Mouse (Mus musculus) megakaryocyte progenitor cell, adult 5-6 weeks (primary cell): ENCODE measurements around the gene Asb15. TPM values are rescaled to one million over a fixed set of nuclear protein-coding genes. Genes with fewer than 3 reads are reported as not detected.

Experiments
- ATAC-seq: replicated peaks from 2 replicates; pipeline ENCODE4 v1.8.0; 2016; ENCODE audit warnings: mild to moderate bottlenecking, moderate TSS enrichment, inconsistent platforms; ENCODE audit not compliant: poor library complexity
- total RNA-seq, 2 experiments: library from RNA; stranded (forward) in 1 of 2; stranded (reverse) in 1 of 2; fragments of 157-497, 149-512 nt in 1 of 2; fragments of 200-1000 nt in 1 of 2; gene quantifications; 2 replicates each; pipeline versions ENCODE4 v1.2.3 to v1.2.4; 2015 to 2017

The Asb15 gene
- total RNA-seq, 2 experiments from 2014 or later = not detected

GRCm38 (mm10) chr6:24605631-24606030 is 77.7 kb downstream of the Asb15 start:
- ATAC-seq = no peak

GRCm38 (mm10) chr6:24606512-24606911 is 78.6 kb downstream of the Asb15 start:
- no peak for ATAC-seq

DNA sequence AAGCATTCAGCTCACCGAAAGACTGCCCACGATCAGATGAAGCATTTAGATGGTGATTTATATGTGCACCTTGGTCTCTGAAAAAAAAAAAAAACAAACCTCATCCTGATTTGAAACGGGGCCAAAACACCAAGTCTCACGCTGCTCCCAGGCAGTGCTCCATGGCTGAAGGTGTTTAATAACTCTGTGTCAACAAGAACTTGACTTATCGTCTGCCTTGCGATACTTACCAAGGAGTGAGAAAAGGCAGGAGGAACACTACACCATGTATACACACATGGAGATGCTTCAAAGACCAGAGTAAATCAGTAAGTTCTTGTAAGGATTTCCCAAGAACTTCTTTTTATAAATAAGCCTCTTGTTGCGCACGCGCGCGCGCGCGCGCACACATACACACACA is 79.6 kb downstream of the Asb15 start:
- no peak for ATAC-seq

- no peak for ATAC-seq
Measured at GRCm38 (mm10) chr6:24608129-24608528, 80.2 kb downstream of the Asb15 start.

DNA sequence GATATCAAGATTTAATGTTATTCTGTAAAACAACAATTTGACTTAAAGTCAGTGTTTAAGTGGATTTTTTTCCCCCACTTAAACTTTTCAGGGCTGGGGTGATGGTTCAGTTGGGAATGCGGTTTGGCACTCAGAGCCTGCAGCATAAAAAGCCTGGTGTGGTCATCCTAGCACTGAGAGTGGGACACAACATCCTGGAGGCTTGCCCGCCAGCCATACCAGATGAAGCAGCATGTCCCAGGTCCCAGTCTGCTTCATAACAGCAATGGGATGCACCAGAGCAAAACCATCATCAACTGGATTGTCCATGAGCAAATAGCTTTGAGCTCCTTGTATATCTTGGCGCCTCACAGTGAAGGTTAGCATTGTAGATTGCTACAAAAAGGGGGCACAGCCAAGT is 80.7 kb downstream of the Asb15 start:
- ATAC-seq = no peak

DNA sequence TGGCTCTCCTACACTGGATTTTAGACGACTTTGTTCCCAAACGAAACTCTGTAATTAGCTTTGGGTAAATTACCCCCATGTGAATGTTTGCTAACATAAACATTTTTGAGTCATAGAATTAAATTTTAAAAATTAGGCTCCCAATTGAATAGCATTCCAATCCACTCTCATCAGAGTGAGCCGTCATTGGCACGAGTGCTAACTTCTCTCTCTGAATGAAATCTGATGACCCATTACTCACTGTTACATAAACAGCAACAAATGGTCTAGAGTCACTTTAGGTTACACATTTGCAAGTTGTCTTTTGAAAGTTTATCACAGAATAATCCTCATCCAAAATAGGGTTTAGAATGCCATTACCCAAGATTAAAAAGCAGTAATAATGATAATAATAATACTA is 81.6 kb downstream of the Asb15 start:
- ATAC-seq = no peak

GRCm38 (mm10) chr6:24610358-24610757 is 82.4 kb downstream of the Asb15 start:
- ATAC-seq = peak; percentile 54; the same call in 1 of the 2 replicates

DNA sequence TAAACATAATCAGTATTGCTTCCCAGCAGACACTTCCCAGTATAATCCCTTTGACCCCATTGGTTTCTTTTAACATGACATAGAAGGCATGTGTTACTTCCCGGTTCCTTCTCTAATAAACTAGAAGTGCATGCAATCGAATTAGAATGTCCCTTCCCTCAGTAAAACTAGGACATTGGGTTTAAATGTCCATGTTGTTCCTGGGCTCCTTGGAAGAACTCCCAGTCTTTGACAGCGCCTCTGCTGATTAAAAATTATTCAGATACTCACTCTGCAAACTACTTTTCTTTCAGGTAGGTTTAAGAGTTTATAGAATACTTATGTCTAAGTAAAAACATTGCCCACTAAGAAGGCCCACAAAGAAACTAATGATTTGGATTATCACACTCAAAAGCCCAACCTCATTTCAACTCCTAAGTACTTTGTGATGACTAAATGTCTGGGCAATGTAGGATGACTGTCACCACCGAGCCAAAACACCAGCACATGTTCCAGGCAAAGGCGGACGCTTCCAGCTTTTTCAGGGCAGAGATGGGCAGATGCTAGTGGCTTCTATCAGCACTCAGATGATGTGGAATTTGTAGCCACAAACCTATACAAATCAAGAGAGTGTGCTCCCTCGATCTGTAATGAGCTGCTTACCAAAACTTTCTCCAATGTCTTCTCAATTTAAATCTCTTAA is 84.3 kb downstream of the Asb15 start:
- no peak for ATAC-seq

DNA sequence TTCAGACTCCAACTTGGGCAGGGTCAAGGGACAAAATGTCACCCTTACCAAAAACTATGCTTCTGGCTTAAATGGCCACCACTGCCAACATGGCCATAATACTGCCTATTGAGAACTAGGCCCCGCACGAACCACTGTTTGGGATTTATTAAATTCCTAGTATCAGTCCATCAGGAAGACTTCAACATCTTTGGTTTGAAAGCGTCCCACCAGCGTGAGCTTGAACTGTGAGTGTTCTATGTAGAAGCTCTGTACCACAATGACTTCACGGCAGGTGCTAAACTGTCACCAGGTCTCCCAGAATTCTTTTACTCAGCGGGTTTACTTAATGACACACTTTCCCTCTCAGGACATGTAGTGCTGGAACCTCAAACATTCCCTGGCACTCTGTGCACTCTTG is 85.4 kb downstream of the Asb15 start:
- no peak for ATAC-seq

GRCm38 (mm10) chr6:24613918-24614317 is 86.0 kb downstream of the Asb15 start:
- no peak for ATAC-seq

DNA sequence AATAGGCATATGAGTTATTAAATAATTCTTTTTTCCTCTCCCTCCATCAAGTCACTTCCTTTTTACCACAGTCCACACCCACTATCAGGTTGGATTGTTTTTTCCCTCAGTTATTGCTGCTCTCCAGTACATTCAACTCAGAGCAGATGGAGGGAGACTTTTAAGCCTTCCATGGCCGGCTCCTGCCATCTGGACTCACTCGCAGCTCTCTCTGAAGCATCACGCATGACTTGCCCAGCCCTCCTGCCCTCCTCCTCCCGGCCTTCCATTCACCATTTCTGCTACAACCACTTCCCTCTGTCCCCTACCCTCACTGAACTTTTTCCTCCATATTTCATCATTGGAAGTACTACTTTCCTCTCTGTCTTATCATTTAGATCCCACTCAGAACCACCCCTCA is 88.8 kb downstream of the Asb15 start:
- no peak for ATAC-seq

GRCm38 (mm10) chr6:24619285-24620045 is 91.5 kb downstream of the Asb15 start:
- no peak for ATAC-seq

GRCm38 (mm10) chr6:24620936-24621335 is 93.0 kb downstream of the Asb15 start:
- no peak for ATAC-seq

- no peak for ATAC-seq
Measured at GRCm38 (mm10) chr6:24622098-24622497, 94.2 kb downstream of the Asb15 start.

Other genes with a start within 250 kb of the Asb15 start
- gene Iqub, start 13.1 kb upstream of the Asb15 start, total RNA-seq (2015) = 0.05 TPM in 1 of 2 replicates, not detected in the other
- not detected in 2 replicates for gene Iqub, start 13.1 kb upstream of the Asb15 start, total RNA-seq (2017)
- gene Ndufa5, start 131 bp upstream of the Asb15 start, total RNA-seq (2015) = 127 and 130 TPM in 2 replicates
- gene Ndufa5, start 131 bp upstream of the Asb15 start, total RNA-seq (2017) = 319 and 343 TPM in 2 replicates
- gene Lmod2, start 69.6 kb downstream of the Asb15 start, total RNA-seq (2015) = not detected in 2 replicates
- not detected in 2 replicates for gene Lmod2, start 69.6 kb downstream of the Asb15 start, total RNA-seq (2017)
- 20.1 and 21.5 TPM in 2 replicates for gene Wasl, start 136.9 kb downstream of the Asb15 start, total RNA-seq (2015)
- 5.1 and 7.0 TPM in 2 replicates for gene Wasl, start 136.9 kb downstream of the Asb15 start, total RNA-seq (2017)
- not detected in 2 replicates for gene Hyal6, start 205.1 kb downstream of the Asb15 start, total RNA-seq (2015)
- not detected in 2 replicates for gene Hyal6, start 205.1 kb downstream of the Asb15 start, total RNA-seq (2017)
- not detected in 2 replicates for gene Hyal4, start 220.2 kb downstream of the Asb15 start, total RNA-seq (2015)
- gene Hyal4, start 220.2 kb downstream of the Asb15 start, total RNA-seq (2017) = not detected in 2 replicates